Mouse (Mus musculus): ENCODE results near the gene Ptprj. TPM values are rescaled to one million over a fixed set of nuclear protein-coding genes. Genes with fewer than 3 reads are reported as not detected.

Ptprj gene
- polyA plus RNA-seq, 1 experiment from 2014 or later: 3.0 TPM

GRCm38 (mm10) chr2:90539206-90539605 lies 41.2 kb downstream of the Ptprj start:
- no peaks in the 10 kb centered on the region for H3K4me1 ChIP-seq (ENCODE audit: control insufficient read depth, insufficient read depth, low read length)
- DNase-seq (ENCODE audit: low spot score) (no peak), ATAC-seq (replicated peaks; ENCODE audit: insufficient number of reproducible peaks, low FRiP score, low TSS enrichment, low read depth) (no peak)
- 83% methylated on average over 4 of the region's 4 CpGs for WGBS
- H3K36me3 ChIP-seq (replicated peaks; ENCODE audit: control insufficient read depth, insufficient read depth, low read depth, low read length): no peaks in the 10 kb centered on the region
- H3K4me2 ChIP-seq (ENCODE audit: low read depth, low read length): no peak overlapping the region
- H3K27ac ChIP-seq (replicated peaks; ENCODE audit: low read depth, low read length): no peak overlapping the region
- no peaks in the 10 kb centered on the region for H3K9me3 ChIP-seq (replicated peaks; ENCODE audit: control insufficient read depth, low read length)
- H3K4me3 ChIP-seq (ENCODE audit: low read depth, low read length): no peak overlapping the region
- H3K27me3 ChIP-seq (ENCODE audit: control insufficient read depth, insufficient read depth, low read length): no peaks in the 10 kb centered on the region
- H3K9ac ChIP-seq (replicated peaks; ENCODE audit: low read length): no peak overlapping the region

- DNase-seq (ENCODE audit: low spot score): no peak
- Histone ChIP-seq H3K27ac (replicated peaks; ENCODE audit: low read depth, low read length) (no peak overlapping the region), H3K36me3 (replicated peaks; ENCODE audit: control insufficient read depth, insufficient read depth, low read depth, low read length) (no peaks in the 10 kb centered on the region), H3K9me3 (replicated peaks; ENCODE audit: control insufficient read depth, low read length) (no peaks in the 10 kb centered on the region), H3K4me2 (ENCODE audit: low read depth, low read length) (no peak overlapping the region), H3K9ac (replicated peaks; ENCODE audit: low read length) (no peak overlapping the region), H3K4me3 (ENCODE audit: low read depth, low read length) (no peak overlapping the region), H3K27me3 (ENCODE audit: control insufficient read depth, insufficient read depth, low read length) (no peaks in the 10 kb centered on the region), H3K4me1 (ENCODE audit: control insufficient read depth, insufficient read depth, low read length) (no peaks in the 10 kb centered on the region)
- WGBS: 71% methylated on average over 4 of the region's 4 CpGs
- no peak for ATAC-seq (replicated peaks; ENCODE audit: insufficient number of reproducible peaks, low FRiP score, low TSS enrichment, low read depth)
Observed at GRCm38 (mm10) chr2:90537244-90537643, 43.2 kb downstream of the Ptprj start.

- Histone ChIP-seq H3K4me2 (ENCODE audit: low read depth, low read length) (no peak overlapping the region), H3K4me3 (ENCODE audit: low read depth, low read length) (no peak overlapping the region), H3K9ac (replicated peaks; ENCODE audit: low read length) (no peak overlapping the region), H3K27me3 (ENCODE audit: control insufficient read depth, insufficient read depth, low read length) (no peaks in the 10 kb centered on the region), H3K36me3 (replicated peaks; ENCODE audit: control insufficient read depth, insufficient read depth, low read depth, low read length) (no peaks in the 10 kb centered on the region), H3K9me3 (replicated peaks; ENCODE audit: control insufficient read depth, low read length) (no peaks in the 10 kb centered on the region), H3K27ac (replicated peaks; ENCODE audit: low read depth, low read length) (no peak overlapping the region), H3K4me1 (ENCODE audit: control insufficient read depth, insufficient read depth, low read length) (no peaks in the 10 kb centered on the region)
- DNase-seq (ENCODE audit: low spot score) (no peak), ATAC-seq (replicated peaks; ENCODE audit: insufficient number of reproducible peaks, low FRiP score, low TSS enrichment, low read depth) (no peak)
- WGBS: 31% methylated on average over 9 of the region's 9 CpGs
Observed at GRCm38 (mm10) chr2:90536555-90536954, 43.9 kb downstream of the Ptprj start.

GRCm38 (mm10) chr2:90534751-90535150 lies 45.7 kb downstream of the Ptprj start:
- WGBS: 90% methylated on average over 6 of the region's 6 CpGs
- H3K27ac ChIP-seq (replicated peaks; ENCODE audit: low read depth, low read length): no peak overlapping the region
- H3K36me3 ChIP-seq (replicated peaks; ENCODE audit: control insufficient read depth, insufficient read depth, low read depth, low read length): no peaks in the 10 kb centered on the region
- H3K9ac ChIP-seq (replicated peaks; ENCODE audit: low read length): no peak overlapping the region
- no peak overlapping the region for H3K4me3 ChIP-seq (ENCODE audit: low read depth, low read length)
- H3K9me3 ChIP-seq (replicated peaks; ENCODE audit: control insufficient read depth, low read length): no peaks in the 10 kb centered on the region
- no peak for DNase-seq (ENCODE audit: low spot score)
- no peaks in the 10 kb centered on the region for H3K4me1 ChIP-seq (ENCODE audit: control insufficient read depth, insufficient read depth, low read length)
- no peak overlapping the region for H3K4me2 ChIP-seq (ENCODE audit: low read depth, low read length)
- no peaks in the 10 kb centered on the region for H3K27me3 ChIP-seq (ENCODE audit: control insufficient read depth, insufficient read depth, low read length)
- no peak for ATAC-seq (replicated peaks; ENCODE audit: insufficient number of reproducible peaks, low FRiP score, low TSS enrichment, low read depth)

GRCm38 (mm10) chr2:90533944-90534343 lies 46.5 kb downstream of the Ptprj start:
- 95% methylated on average over 7 of the region's 7 CpGs for WGBS
- no peak overlapping the region for H3K27ac ChIP-seq (replicated peaks; ENCODE audit: low read depth, low read length)
- no peak overlapping the region for H3K9ac ChIP-seq (replicated peaks; ENCODE audit: low read length)
- ATAC-seq (replicated peaks; ENCODE audit: insufficient number of reproducible peaks, low FRiP score, low TSS enrichment, low read depth) (no peak), DNase-seq (ENCODE audit: low spot score) (no peak)
- H3K4me2 ChIP-seq (ENCODE audit: low read depth, low read length): no peak overlapping the region
- H3K36me3 ChIP-seq (replicated peaks; ENCODE audit: control insufficient read depth, insufficient read depth, low read depth, low read length): no peaks in the 10 kb centered on the region
- no peaks in the 10 kb centered on the region for H3K27me3 ChIP-seq (ENCODE audit: control insufficient read depth, insufficient read depth, low read length)
- H3K4me3 ChIP-seq (ENCODE audit: low read depth, low read length): no peak overlapping the region
- no peaks in the 10 kb centered on the region for H3K4me1 ChIP-seq (ENCODE audit: control insufficient read depth, insufficient read depth, low read length)
- no peaks in the 10 kb centered on the region for H3K9me3 ChIP-seq (replicated peaks; ENCODE audit: control insufficient read depth, low read length)

GRCm38 (mm10) chr2:90532095-90532494 lies 48.4 kb downstream of the Ptprj start:
- H3K4me3 ChIP-seq (ENCODE audit: low read depth, low read length): no peak overlapping the region
- 92% methylated on average over 5 of the region's 5 CpGs for WGBS
- no peaks in the 10 kb centered on the region for H3K4me1 ChIP-seq (ENCODE audit: control insufficient read depth, insufficient read depth, low read length)
- no peak overlapping the region for H3K9ac ChIP-seq (replicated peaks; ENCODE audit: low read length)
- DNase-seq (ENCODE audit: low spot score) (no peak), ATAC-seq (replicated peaks; ENCODE audit: insufficient number of reproducible peaks, low FRiP score, low TSS enrichment, low read depth) (no peak)
- H3K9me3 ChIP-seq (replicated peaks; ENCODE audit: control insufficient read depth, low read length): no peaks in the 10 kb centered on the region
- H3K27ac ChIP-seq (replicated peaks; ENCODE audit: low read depth, low read length): no peak overlapping the region
- H3K4me2 ChIP-seq (ENCODE audit: low read depth, low read length): no peak overlapping the region
- no peaks in the 10 kb centered on the region for H3K27me3 ChIP-seq (ENCODE audit: control insufficient read depth, insufficient read depth, low read length)
- H3K36me3 ChIP-seq (replicated peaks; ENCODE audit: control insufficient read depth, insufficient read depth, low read depth, low read length): no peaks in the 10 kb centered on the region

DNA sequence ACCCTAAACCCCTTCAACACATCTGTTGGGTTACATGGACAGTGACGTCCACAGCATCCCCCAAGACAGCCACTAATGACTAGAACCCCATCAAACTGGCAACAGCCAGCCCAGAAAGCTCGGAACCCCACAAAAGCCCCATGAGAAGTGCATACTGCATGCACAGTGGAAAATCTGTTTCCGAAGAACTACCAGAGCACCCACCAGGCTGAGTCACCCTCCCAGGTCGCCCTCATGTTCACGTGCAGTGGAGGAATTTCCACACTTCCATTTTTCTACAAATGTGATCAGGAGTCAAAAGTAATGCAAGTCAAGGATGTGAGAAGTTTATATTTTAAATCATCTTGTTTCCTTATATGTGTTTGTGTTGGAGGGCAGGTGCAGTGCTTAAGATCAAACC lies 52.3 kb downstream of the Ptprj start:
- H3K4me1 ChIP-seq (ENCODE audit: control insufficient read depth, insufficient read depth, low read length): no peaks in the 10 kb centered on the region
- ATAC-seq (replicated peaks; ENCODE audit: insufficient number of reproducible peaks, low FRiP score, low TSS enrichment, low read depth) (no peak), DNase-seq (ENCODE audit: low spot score) (no peak)
- H3K27me3 ChIP-seq (ENCODE audit: control insufficient read depth, insufficient read depth, low read length): no peaks in the 10 kb centered on the region
- H3K36me3 ChIP-seq (replicated peaks; ENCODE audit: control insufficient read depth, insufficient read depth, low read depth, low read length): no peaks in the 10 kb centered on the region
- no peak overlapping the region; the same call in 1 of the 2 replicates for H3K27ac ChIP-seq (replicated peaks; ENCODE audit: low read depth, low read length)
- H3K9me3 ChIP-seq (replicated peaks; ENCODE audit: control insufficient read depth, low read length): no peaks in the 10 kb centered on the region
- no peak overlapping the region for H3K9ac ChIP-seq (replicated peaks; ENCODE audit: low read length)
- 93% methylated on average over 5 of the region's 5 CpGs for WGBS
- no peak overlapping the region for H3K4me3 ChIP-seq (ENCODE audit: low read depth, low read length)
- no peak overlapping the region for H3K4me2 ChIP-seq (ENCODE audit: low read depth, low read length)

- H3K4me3 ChIP-seq (ENCODE audit: low read depth, low read length): no peak overlapping the region
- H3K4me2 ChIP-seq (ENCODE audit: low read depth, low read length): no peak overlapping the region
- no peak overlapping the region for H3K9ac ChIP-seq (replicated peaks; ENCODE audit: low read length)
- no peaks in the 10 kb centered on the region for H3K9me3 ChIP-seq (replicated peaks; ENCODE audit: control insufficient read depth, low read length)
- H3K36me3 ChIP-seq (replicated peaks; ENCODE audit: control insufficient read depth, insufficient read depth, low read depth, low read length): no peaks in the 10 kb centered on the region
- H3K27ac ChIP-seq (replicated peaks; ENCODE audit: low read depth, low read length): no peak overlapping the region; the same call in 1 of the 2 replicates
- WGBS: 40% methylated on average over 6 of the region's 6 CpGs
- no peaks in the 10 kb centered on the region for H3K27me3 ChIP-seq (ENCODE audit: control insufficient read depth, insufficient read depth, low read length)
- no peaks in the 10 kb centered on the region for H3K4me1 ChIP-seq (ENCODE audit: control insufficient read depth, insufficient read depth, low read length)
- DNase-seq (ENCODE audit: low spot score) (no peak), ATAC-seq (replicated peaks; ENCODE audit: insufficient number of reproducible peaks, low FRiP score, low TSS enrichment, low read depth) (no peak)
Observed at GRCm38 (mm10) chr2:90526971-90527370, 53.5 kb downstream of the Ptprj start.

Data from embryonic facial prominence, embryonic 11.5 days (tissue).